Mouse (Mus musculus) forelimb bud, embryonic 11.5 days (tissue): ENCODE results near the gene Btbd35f18.
"Not testable (repeated sequence)": the region's sequence is repeated elsewhere in the genome, so short reads cannot be mapped to it uniquely, and the experiment has no call there.

Experiments used
- DNase-seq: peaks from one replicate; pipeline ENCODE4 v3.0.0-alpha.2; 2012; ENCODE audit warnings: low read depth, low spot score

Gene Btbd35f18

DNA sequence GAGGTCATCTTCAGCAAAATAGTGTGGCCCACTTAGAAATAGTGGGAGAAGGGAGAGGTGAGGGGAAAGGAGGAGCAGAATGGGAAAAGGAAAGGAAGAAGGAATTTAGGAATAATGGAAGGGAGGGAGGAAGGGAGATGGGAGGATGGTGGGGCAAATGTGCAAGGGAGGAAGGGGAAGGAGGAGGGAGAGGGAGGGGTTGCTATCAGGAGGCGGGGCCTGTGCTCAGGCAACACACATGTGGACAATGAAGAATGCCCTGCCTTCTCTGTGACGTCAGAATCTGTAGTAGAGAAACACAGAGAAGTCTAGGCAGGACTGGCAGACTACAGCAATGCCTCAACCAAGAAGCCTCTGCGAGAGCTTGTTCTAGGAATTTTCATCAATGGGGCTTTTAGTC lies at the start of gene Btbd35f18:
Btbd35f18 (plus strand) TSS at position 301 of the 400 bp plus-strand sequence.
- DNase-seq: not testable (repeated sequence)
